Mouse (Mus musculus): ENCODE measurements around the gene Hck. TPM values are rescaled to one million over a fixed set of nuclear protein-coding genes. Genes with fewer than 3 reads are reported as not detected.

Hck gene
- total RNA-seq, 2 experiments from 2014 or later, result 2.6 to 3.2 TPM

DNA sequence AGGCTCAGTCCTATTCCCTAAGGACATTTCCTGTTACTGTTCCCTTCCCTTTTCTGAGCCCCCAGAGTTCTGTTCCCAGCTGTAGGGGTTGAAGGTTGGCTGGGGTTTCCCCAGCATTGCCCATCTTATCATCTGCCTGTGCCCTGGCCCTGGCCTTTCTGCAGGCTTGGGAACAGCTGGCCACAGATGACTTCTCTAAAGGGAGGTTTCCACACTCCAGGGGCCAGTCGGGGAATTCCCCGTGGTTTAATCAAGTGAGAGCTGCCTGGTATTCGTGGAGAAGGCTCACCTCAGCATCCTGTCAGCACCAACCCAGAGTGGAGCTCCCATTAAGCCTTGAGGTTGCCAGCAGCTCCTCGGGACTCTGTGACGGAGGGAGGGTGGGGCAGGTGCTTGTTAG lies 90.2 kb downstream of the Hck start:
- no peak for DNase-seq (ENCODE audit: low spot score in 2 of 2)

DNA sequence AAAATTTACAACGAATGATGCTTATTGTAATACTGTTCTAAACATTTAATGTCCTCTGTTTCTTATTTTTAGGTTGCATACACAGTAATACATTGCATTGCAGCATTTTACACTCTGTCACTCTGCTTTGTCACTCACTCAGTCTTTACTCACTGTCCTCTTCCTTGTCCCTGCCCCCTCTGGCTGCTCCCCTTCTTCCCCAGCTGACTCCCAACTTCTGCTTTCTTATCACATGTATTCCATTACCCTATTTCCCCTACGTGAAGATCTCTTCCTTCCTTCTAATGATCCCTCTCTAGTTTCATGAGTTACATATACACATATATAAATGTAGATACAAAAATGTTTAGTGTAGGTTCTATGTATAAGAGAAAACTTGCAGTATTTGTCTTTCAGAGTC lies 90.8 kb downstream of the Hck start:
- no peak for DNase-seq (ENCODE audit: low spot score in 2 of 2)

Other genes starting within 250 kb of the Hck start
- not detected for gene Mylk2, start 197.1 kb upstream of the Hck start, total RNA-seq (2021)
- 1 to 10 TPM; 1.5 TPM for gene Foxs1, start 175.3 kb upstream of the Hck start, total RNA-seq (2021)
- 10 to 100 TPM; 21.4 to 24.0 TPM for gene Dusp15, start 156.8 kb upstream of the Hck start, total RNA-seq (2021)
- gene Ttll9, start 146.0 kb upstream of the Hck start, total RNA-seq (2021), result 1 to 10 TPM; 2.6 to 3.4 TPM
- gene Pdrg1, start 93.0 kb upstream of the Hck start, total RNA-seq (2021), result 10 to 100 TPM; 42.9 to 57.5 TPM
- 1 to 10 TPM; 5.7 to 6.3 TPM for gene Xkr7, start 76.6 kb upstream of the Hck start, total RNA-seq (2021)
- 1 to 10 TPM; 6.8 to 9.8 TPM for gene Ccm2l, start 42.5 kb upstream of the Hck start, total RNA-seq (2021)
- 100 to 1,000 TPM in 1 of 2 experiments, 10 to 100 TPM in 1; 87.7 to 110 TPM for gene Tm9sf4, start 52.8 kb downstream of the Hck start, total RNA-seq (2021)
- gene Tspyl3, start 117.0 kb downstream of the Hck start, total RNA-seq (2021), result 10 to 100 TPM; 30.6 to 32.7 TPM
- 1 to 10 TPM; 5.0 to 5.4 TPM for gene Plagl2, start 133.0 kb downstream of the Hck start, total RNA-seq (2021)
- 10 to 100 TPM; 18.0 to 22.9 TPM for gene Pofut1, start 133.1 kb downstream of the Hck start, total RNA-seq (2021)
- gene Kif3b, start 182.9 kb downstream of the Hck start, total RNA-seq (2021), result 10 to 100 TPM; 83.0 to 89.2 TPM
- gene Asxl1, start 237.4 kb downstream of the Hck start, total RNA-seq (2021), result 10 to 100 TPM; 37.2 to 37.7 TPM

Data from layer of hippocampus, postnatal 10 days (tissue).